Mouse (Mus musculus) fat pad, adult 2 months (tissue): ENCODE data around the gene Dnajc17.

ENCODE experiments used
- DNase-seq: peaks from one replicate; pipeline ENCODE4 v3.0.0-alpha.2; 2011; ENCODE audit warnings: low read depth, low spot score; ENCODE audit errors: extremely low read depth

The Dnajc17 gene

DNA sequence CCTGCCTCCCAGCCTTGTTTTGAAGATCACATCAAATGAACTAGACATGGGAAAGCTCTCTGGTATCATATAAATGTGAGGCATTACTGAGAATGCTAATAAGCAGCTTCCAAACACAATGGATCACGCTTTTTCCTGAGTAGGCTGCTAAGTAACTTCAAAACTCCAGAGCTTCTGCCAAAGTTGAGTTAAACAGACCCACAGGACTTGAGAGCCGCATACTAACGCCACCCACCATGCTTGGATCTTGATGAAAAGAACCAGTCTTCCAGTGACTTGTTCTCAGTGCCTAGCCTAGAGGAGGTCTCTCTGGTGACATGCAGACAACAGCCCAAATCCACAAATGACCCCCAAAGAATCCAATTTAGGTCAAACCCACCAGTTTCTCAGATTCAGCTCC, 9.7 kb downstream of the Dnajc17 start:
- no peak for DNase-seq

DNA sequence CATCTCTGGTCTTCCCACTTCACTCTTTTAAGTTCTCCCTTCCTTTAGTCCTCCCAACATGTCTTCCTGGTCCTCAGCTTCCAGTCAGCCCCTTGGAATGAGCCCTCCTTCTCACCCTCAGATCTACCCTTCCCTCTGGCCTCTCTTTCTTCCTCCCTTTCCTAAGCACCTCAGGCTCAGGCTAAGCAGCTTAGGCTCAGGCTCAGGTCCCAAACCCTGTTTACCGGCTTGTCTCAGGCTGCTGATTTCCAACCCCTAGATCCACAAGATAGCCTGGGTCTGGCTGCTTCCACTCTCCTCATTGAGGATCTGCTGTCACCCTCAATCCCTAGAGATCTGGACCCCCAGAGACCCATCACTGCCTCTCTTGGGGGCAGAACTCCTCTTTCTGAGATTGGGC, 10.5 kb downstream of the Dnajc17 start:
- no peak for DNase-seq

GRCm38 (mm10) chr2:119197493-119197892, 11.1 kb downstream of the Dnajc17 start:
- DNase-seq: no peak

- DNase-seq: no peak
Observed at GRCm38 (mm10) chr2:119196316-119197108, 12.1 kb downstream of the Dnajc17 start.

GRCm38 (mm10) chr2:119194140-119194539, 14.5 kb downstream of the Dnajc17 start:
- DNase-seq: no peak

GRCm38 (mm10) chr2:119190969-119191368, 17.6 kb downstream of the Dnajc17 start:
- no peak for DNase-seq

GRCm38 (mm10) chr2:119189029-119189710, 19.4 kb downstream of the Dnajc17 start:
- no peak for DNase-seq

GRCm38 (mm10) chr2:119182914-119183313, 25.7 kb downstream of the Dnajc17 start:
- DNase-seq: no peak

GRCm38 (mm10) chr2:119177384-119177939, 31.1 kb downstream of the Dnajc17 start:
- no peak for DNase-seq

DNA sequence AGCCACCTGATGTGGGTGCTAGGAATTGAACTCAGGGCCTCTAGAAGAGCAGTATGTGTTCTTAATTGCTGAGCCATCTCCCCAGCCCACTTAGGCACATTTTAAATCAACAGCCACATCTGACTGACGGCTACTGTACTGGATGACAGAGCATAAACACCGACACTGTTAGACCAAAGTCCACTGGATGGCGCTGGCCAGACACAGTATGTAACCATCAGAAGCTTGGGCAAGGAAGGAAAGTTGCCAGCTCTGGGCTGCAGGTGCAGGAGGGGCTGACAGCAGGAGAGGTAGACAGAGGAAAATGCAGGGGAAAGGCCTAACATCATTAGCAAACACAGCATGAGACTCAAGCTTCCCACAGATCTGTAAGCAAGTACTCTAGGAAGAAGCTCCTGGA, 31.8 kb downstream of the Dnajc17 start:
- no peak for DNase-seq

DNA sequence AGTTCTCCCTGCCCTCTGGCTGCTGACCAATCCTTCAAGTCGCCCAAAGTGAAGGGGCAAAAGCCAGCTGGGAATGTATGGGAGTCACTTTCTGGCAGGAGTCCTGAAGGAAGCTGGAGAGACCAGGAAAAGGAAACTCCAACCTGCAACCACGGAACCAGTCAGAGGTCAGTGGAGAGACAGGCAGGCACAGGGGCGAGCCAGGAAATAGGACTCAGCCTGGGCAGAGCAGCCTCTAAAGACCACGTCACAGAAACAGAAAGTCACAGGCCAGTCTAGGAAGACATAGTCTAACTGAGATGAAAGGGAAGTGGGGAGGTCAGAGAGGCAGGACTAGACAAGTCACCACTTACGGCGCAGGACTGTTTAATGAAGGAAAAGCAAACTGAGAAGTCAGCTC, 33.0 kb downstream of the Dnajc17 start:
- DNase-seq: no peak

DNA sequence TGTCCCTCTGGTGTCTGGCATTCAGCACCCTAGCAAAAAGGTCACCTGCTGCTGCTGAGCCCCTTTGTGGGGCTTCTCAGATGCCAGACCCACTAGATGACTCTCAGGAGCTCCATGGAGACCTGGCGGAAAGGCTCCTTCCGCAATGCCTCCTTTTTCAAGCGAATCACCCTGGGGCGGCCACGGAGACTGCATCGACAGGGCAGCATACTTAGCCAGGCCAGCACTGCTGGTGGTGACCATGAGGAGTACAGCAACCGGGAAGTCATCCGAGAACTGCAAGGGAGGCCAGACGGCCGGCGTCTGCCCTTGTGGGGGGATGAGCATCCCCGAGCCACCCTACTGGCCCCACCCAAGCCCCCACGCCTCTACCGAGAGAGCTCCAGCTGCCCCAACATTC, 33.7 kb downstream of the Dnajc17 start:
- no peak for DNase-seq

DNA sequence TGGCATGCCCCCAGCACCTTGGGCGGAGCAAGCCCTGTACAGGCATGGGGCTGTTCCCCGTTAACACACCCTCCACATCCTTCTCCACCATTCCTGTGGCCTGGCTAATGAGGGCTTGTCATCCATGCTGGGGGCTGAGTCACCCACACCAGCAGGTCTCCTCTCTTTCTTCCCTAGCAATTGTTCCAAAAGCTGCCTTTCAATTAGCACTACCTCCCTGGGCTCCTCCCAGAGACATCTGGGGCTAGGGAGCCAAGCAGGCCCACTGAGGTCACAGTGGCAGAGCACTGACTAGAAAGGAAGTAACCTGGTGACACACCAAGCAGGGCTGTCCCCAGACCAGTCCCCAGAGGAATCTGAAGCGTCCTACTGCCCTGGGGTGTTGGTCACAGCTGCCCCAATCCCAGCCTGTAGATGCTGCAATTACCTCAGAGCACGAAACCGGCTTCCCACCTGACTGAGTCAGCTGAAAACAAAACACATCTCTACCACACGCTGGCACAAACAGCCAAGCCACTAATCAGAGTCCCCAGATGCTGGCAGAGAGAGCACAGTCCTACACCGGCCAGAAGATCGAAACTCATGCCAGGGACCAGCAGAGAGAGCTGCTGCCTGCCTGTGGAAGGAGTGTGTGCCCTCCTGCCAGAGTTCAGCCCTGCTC, 34.5 kb downstream of the Dnajc17 start, which contains the start of gene Gm14137:
TSS of gene Gm14137 (plus strand) at position 519 of the 661 bp plus-strand sequence.
- DNase-seq: no peak

GRCm38 (mm10) chr2:119172862-119173576, 35.6 kb downstream of the Dnajc17 start:
- DNase-seq: no peak

DNA sequence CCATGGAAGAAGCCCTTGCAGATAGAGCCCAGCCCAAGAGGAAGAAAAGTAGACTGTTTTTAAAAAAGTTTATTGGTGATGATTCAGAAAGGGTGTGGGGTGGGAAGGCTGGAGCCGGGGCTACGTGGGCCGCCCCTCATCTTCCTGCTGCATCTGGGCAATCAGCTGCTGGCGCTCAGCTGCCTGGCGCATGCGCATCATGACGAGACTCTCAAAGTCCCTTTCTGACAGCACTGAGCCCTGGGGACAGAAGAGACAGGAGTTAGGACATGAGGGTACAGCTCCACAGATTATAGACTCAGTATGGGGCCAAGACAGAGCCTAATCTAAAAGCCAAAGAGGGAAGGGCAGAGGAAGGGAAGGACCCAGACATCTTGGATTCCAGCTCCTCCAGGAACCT, 36.1 kb downstream of the Dnajc17 start:
- no peak for DNase-seq

GRCm38 (mm10) chr2:119171574-119171973, 37.0 kb downstream of the Dnajc17 start:
- peak; percentile 56 for DNase-seq

GRCm38 (mm10) chr2:119170282-119170681, 38.3 kb downstream of the Dnajc17 start:
- DNase-seq: no peak

GRCm38 (mm10) chr2:119167866-119168256, 40.7 kb downstream of the Dnajc17 start:
- DNase-seq: no peak

DNA sequence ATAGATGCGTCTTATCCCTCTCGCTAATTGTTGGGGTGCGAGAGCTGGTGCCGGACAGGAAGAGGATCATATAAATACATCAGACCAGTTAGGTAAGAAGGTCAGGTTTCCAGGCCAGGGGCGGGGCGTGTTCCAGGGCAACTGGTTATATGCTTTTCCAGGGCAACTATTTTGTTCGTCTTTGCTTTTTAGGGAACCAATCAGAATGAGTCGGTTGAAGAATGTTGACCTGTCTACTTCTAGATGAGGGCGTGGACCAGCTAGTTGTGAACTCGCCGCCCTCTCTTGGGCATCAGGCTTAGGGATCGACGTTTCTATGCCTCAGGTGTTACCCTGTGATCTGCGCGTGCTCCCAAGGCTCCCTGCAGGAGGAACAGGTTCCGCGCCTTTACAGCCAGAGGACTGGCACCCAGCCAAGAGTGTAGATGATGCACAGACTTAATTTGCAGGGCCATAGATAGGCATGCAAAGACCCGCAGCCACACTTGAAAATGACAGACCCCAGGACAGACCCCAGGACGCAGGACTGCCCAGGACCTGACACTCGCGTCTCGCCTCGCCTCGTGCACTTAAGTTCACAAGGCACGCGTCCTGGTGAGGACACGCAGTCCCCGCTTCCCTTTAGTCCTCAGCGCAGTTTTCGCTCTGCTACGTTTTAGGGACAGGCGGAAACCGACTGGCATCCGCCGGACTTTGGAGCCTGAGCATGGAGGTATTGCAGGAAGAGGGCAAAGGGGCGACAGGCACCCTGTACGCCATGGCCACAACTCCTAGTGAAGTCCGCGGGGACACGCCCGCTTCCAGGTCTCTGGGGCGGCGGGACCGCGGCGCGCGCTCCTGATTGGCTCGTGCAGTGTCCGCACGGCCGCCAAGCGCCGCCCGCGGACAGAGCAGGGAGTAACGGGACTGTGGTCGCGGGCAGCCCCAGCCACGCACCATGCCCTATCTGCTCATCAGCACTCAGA, 41.4 kb downstream of the Dnajc17 start, which contains the start of gene Gchfr:
TSS of gene Gchfr (plus strand) at position 873 of the 965 bp plus-strand sequence.
- no peak for DNase-seq

DNA sequence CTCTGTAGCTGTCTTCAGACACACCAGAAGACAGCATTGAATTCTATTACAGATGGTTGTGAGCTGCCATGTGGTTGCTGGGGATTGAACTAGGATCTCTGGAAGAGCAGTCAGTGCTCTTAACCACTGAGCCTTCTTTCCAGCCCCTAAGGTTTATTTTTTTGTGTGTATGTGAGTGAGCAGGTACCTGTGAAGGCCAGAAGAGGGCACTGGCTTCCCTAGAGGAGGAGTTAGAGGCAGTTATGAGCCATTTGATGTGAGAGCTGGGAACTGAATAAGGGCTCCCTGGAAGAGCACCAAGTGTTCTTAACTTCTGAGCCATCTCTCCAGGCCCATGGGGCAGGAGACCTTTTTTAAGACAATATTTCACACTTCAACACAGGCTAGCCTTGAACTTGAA, 43.2 kb downstream of the Dnajc17 start:
- DNase-seq: no peak
